Mouse (Mus musculus) myocyte (in vitro differentiated cells): ENCODE data around the gene Ppox. TPM values are rescaled to one million over a fixed set of nuclear protein-coding genes. Genes with fewer than 3 reads are reported as not detected.
"Not testable (repeated sequence)": the region's sequence is repeated elsewhere in the genome, so short reads cannot be mapped to it uniquely, and the experiment has no call there.

ENCODE experiments used
- H3K27me3 ChIP-seq: one replicate; pipeline ENCODE4 v1.6.1; 2011; ENCODE audit not compliant: control insufficient read depth, insufficient read depth, insufficient read length
- H3K36me3 ChIP-seq: one replicate; pipeline ENCODE4 v1.6.1; 2011; ENCODE audit not compliant: control insufficient read depth, insufficient read depth
- H3K4me2 ChIP-seq: one replicate; pipeline ENCODE4 v1.6.1; 2011; ENCODE audit warnings: low read depth, control low read depth
- H3K4me3 ChIP-seq: one replicate; pipeline ENCODE4 v1.5.1; 2011; ENCODE audit warnings: mild to moderate bottlenecking, control low read depth, moderate library complexity
- H3K79me2 ChIP-seq: one replicate; pipeline ENCODE4 v1.6.1; 2011; ENCODE audit not compliant: control insufficient read depth, insufficient read depth
- H3ac ChIP-seq: one replicate; pipeline ENCODE4 v1.6.1; 2011; ENCODE audit not compliant: control insufficient read depth, insufficient read length
- CEBPB ChIP-seq: IDR thresholded peaks from 2 replicates; pipeline ENCODE4 v1.6.1; 2011; ENCODE audit warnings: mild to moderate bottlenecking, moderate library complexity; ENCODE audit not compliant: poor library complexity, insufficient read depth, severe bottlenecking
- E2F4 ChIP-seq: IDR thresholded peaks from one replicate; pipeline ENCODE4 v1.6.1; 2011; ENCODE audit warnings: mild to moderate bottlenecking, control low read depth, moderate library complexity; ENCODE audit not compliant: insufficient read depth
- MAX ChIP-seq: IDR thresholded peaks from one replicate; pipeline ENCODE4 v1.6.1; 2011; ENCODE audit warnings: low read depth, mild to moderate bottlenecking, control low read depth
- MYOD1 ChIP-seq, 3 experiments: IDR thresholded peaks; one replicate each; pipeline ENCODE4 v1.6.1; 2011; ENCODE audit warnings: control low read depth in 2 of 3, low read depth in 2 of 3, mild to moderate bottlenecking in 2 of 3, moderate library complexity in 1 of 3; ENCODE audit not compliant: insufficient read length in 2 of 3, control insufficient read depth in 1 of 3
- MYOG ChIP-seq, 3 experiments: IDR thresholded peaks; one replicate each; pipeline ENCODE4 v1.6.1; 2011; ENCODE audit warnings: control low read depth in 2 of 3, low read depth in 2 of 3, mild to moderate bottlenecking in 2 of 3; ENCODE audit not compliant: insufficient read length in 2 of 3, control insufficient read depth in 1 of 3, insufficient read depth in 1 of 3
- POLR2A ChIP-seq: IDR thresholded peaks from one replicate; pipeline ENCODE4 v1.6.1; 2011; ENCODE audit warnings: low read depth, mild to moderate bottlenecking, control low read depth, moderate library complexity; ENCODE audit not compliant: insufficient read length
- POLR2AphosphoS2 ChIP-seq: IDR thresholded peaks from one replicate; pipeline ENCODE4 v1.6.1; 2011; ENCODE audit warnings: low read depth, control low read depth; ENCODE audit not compliant: insufficient read length
- REST ChIP-seq: IDR thresholded peaks from one replicate; pipeline ENCODE4 v1.6.1; 2011; ENCODE audit warnings: mild to moderate bottlenecking, control low read depth, moderate library complexity; ENCODE audit not compliant: insufficient read depth, insufficient read length
- SRF ChIP-seq: IDR thresholded peaks from one replicate; pipeline ENCODE4 v1.6.1; 2011; ENCODE audit warnings: low read depth; ENCODE audit not compliant: control insufficient read depth, insufficient read length
- TCF12 ChIP-seq: IDR thresholded peaks from one replicate; pipeline ENCODE4 v1.6.1; 2011; ENCODE audit warnings: mild to moderate bottlenecking, control low read depth; ENCODE audit not compliant: poor library complexity, insufficient read depth, severe bottlenecking
- TCF3 ChIP-seq: IDR thresholded peaks from one replicate; pipeline ENCODE4 v1.6.1; 2011; ENCODE audit warnings: low read depth, control low read depth; ENCODE audit not compliant: insufficient read length
- USF1 ChIP-seq: IDR thresholded peaks from one replicate; pipeline ENCODE4 v1.6.1; 2011; ENCODE audit warnings: low read depth, mild to moderate bottlenecking, control low read depth, moderate library complexity
- polyA plus RNA-seq: library from polyadenylated mRNA; unstranded; fragments of >200 nt; fragmentation: generic; extraction: Trizol; gene quantifications from one replicate; pipeline ENCODE4 v1.2.1, GENCODE M21; 2012; ENCODE audit warnings: missing spikeins

The Ppox gene
- polyA plus RNA-seq, 1 experiment, result 11.7 TPM

DNA sequence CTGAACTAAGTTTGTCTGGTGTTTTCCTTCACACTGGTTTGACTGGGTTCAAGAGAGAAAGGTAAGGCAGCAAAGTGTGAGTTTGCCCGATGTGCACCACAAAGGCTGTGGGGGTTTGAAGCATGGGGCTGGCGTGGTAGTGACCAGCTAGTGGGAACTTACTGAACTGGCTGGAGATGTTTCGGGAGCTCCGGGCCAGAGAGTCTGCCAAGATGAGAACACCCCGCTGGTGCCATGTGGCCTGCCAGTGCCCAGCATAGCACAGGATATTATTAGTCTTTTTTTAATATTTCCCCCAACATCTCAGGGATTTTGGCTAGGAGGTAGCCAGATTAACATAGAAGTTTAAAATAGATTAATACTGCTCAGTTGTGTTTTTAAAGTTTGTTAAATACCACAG, 39.2 kb upstream of the Ppox start:
- H3K4me2 ChIP-seq, result no peak overlapping the region
- no peak overlapping the region for H3K4me3 ChIP-seq
- no peak overlapping the region for H3ac ChIP-seq
- H3K36me3 ChIP-seq, result no peaks in the 10 kb centered on the region
- H3K27me3 ChIP-seq, result no peaks in the 10 kb centered on the region
- H3K79me2 ChIP-seq, result peaks cover 3% of the 10 kb centered on the region
- TF ChIP-seq POLR2A (no peak), MYOG (IDR thresholded peaks at IDR 0.05; ENCODE audit: control insufficient read depth in 1 of 3, insufficient read depth in 1 of 3, insufficient read length in 2 of 3, low read depth in 2 of 3) (no peak), REST (no peak), POLR2AphosphoS2 (no peak)

GRCm38 (mm10) chr1:171319748-171320147, 38.8 kb upstream of the Ppox start:
- Histone ChIP-seq H3K36me3 (no peaks in the 10 kb centered on the region), H3ac (no peak overlapping the region), H3K79me2 (peaks cover 3% of the 10 kb centered on the region), H3K4me3 (no peak overlapping the region), H3K27me3 (no peaks in the 10 kb centered on the region), H3K4me2 (no peak overlapping the region)
- TF ChIP-seq CEBPB (no peak), E2F4 (no peak), TCF12 (no peak), POLR2AphosphoS2 (no peak), SRF (no peak), TCF3 (no peak), USF1 (no peak), POLR2A (no peak), MYOD1 (IDR thresholded peaks at IDR 0.05; ENCODE audit: control insufficient read depth in 1 of 3, insufficient read length in 2 of 3, low read depth in 2 of 3) (no peak), MAX (no peak), REST (no peak), MYOG (IDR thresholded peaks at IDR 0.05; ENCODE audit: control insufficient read depth in 1 of 3, insufficient read depth in 1 of 3, insufficient read length in 2 of 3, low read depth in 2 of 3) (no peak)

DNA sequence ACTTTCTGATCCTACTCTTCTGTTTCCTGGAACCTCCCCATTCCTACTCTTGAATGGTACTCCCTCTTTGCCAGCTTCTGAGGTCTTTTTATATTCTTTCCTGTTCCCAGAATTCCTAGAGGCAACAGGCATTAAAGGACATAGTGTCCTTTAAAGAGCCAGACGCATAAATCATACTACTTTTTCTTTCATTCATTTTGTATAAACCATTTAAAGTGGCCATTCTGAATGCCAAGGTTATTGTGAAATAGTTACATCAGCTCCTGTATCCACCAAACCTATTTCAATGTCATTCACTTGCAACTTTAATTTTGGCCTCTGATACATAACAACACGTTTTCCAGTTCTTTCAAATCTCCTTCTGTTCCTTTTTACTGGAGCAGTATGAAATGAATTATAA, 28.3 kb upstream of the Ppox start:
- no peaks in the 10 kb centered on the region for H3K36me3 ChIP-seq
- H3K27me3 ChIP-seq, result no peaks in the 10 kb centered on the region
- no peak for TF ChIP-seq POLR2A
- peak; percentile 74; the same call in 1 of the 2 replicates for TF ChIP-seq CEBPB
- no peak overlapping the region for H3K4me2 ChIP-seq
- no peaks in the 10 kb centered on the region for H3K79me2 ChIP-seq
- no peak overlapping the region for H3ac ChIP-seq
- H3K4me3 ChIP-seq, result no peak overlapping the region

DNA sequence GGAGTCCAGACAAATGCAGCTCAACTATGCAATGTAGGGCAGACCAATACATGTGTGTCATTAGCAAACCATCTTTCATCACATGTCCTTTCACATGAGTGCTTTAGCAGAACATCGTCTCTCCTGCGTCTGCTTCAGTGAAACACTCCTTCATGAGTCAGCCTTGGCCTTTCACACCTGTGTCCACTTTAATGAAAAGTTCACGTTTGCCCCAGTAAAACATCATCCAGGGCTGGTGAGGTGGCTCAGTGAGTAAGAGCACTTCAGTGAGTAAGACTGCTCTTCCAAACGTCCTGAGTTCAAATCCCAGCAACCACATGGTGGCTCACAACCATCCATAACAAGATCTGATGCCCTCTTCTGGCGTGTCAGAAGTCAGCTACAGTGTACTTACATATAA, 25.2 kb upstream of the Ppox start:
- H3K4me3 ChIP-seq, H3K79me2 ChIP-seq, H3K36me3 ChIP-seq: not testable (repeated sequence)

DNA sequence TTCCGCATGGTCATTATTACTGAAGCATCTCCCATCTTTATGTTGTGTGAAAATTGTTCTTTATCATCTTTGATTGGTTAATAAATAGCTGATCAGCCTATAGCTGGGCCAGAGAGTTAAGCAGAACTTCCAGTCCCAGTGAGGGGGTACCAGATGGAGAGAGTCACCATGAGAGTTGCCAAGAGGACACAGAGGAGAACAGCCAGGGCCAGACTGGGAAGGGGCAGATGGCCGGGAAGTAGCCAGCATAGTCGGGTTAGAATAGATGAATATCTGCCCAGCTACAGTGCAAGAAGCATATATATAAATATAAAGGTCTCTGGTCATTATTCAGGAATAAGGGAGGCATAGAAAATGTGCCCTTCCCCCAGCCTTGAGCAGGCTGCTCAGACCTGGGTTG, 17.2 kb upstream of the Ppox start:
- Histone ChIP-seq H3ac (no peak overlapping the region), H3K79me2 (peaks cover 11% of the 10 kb centered on the region), H3K27me3 (no peaks in the 10 kb centered on the region), H3K4me2 (no peak overlapping the region), H3K36me3 (no peaks in the 10 kb centered on the region), H3K4me3 (no peak overlapping the region)
- TF ChIP-seq REST, result no peak
- TF ChIP-seq USF1, result no peak
- TF ChIP-seq TCF3, result no peak

More for the DNA sequence above, 25.2 kb upstream of the Ppox start:
- not testable (repeated sequence) for H3ac ChIP-seq, H3K27me3 ChIP-seq, H3K4me2 ChIP-seq

DNA sequence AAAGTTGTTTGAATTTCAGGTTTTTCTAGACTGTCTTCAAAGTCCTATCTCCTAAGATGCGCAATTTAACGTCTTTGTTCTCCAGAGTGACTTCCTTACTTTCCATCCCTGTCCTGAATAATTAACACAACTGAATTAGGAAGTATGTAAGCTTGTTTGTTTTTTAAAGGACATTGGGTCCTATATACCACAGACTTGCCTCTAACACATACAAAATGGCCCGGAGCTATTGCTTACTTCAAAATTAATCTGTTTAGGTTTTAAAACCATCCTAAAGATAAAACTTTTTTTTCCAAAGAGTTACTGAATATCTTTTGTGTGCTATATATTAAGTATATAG, 14.0 kb upstream of the Ppox start:
- Histone ChIP-seq H3ac (peak overlapping the region; percentile 66), H3K4me3 (peak overlapping the region; percentile 88), H3K79me2 (peaks cover 35% of the 10 kb centered on the region), H3K36me3 (no peaks in the 10 kb centered on the region), H3K4me2 (peak overlapping the region; percentile 63), H3K27me3 (no peaks in the 10 kb centered on the region)
- TF ChIP-seq REST (no peak), MYOG (IDR thresholded peaks at IDR 0.05; ENCODE audit: control insufficient read depth in 1 of 3, insufficient read depth in 1 of 3, insufficient read length in 2 of 3, low read depth in 2 of 3) (no peak), TCF3 (no peak), MYOD1 (IDR thresholded peaks at IDR 0.05; ENCODE audit: control insufficient read depth in 1 of 3, insufficient read length in 2 of 3, low read depth in 2 of 3) (no peak), TCF12 (no peak), E2F4 (no peak), POLR2AphosphoS2 (no peak), POLR2A (no peak), CEBPB (no peak), USF1 (no peak), SRF (no peak), MAX (no peak)
